Mouse (Mus musculus): ENCODE data around the gene Ing3.

Ing3 gene

DNA sequence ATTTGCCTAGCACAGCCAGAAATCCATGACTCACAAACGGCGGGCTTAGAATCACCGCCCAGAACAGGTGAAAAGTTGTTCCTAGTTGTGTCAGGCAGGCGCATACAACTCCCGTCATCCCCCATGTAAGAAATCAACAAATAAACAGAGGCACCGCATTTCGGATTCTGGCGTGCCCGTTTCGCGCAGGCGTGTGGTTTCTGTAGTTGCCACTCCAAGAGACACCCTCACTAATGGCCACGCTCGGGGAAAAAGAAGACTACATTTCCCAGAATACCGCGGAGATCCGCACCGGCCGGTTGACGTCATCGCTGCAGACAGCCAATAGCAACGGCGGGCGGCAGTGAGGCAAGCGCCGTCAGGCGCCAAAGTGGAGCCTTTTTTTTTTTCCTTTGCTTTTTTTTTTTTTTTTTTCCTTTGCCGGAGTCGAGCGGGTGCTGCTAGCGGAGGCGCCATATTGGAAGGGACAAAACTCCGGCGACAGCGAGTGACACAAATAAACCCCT, at the start of gene Ing3:
TSS of gene Ing3 (plus strand) at position 346 of the 506 bp plus-strand sequence.
- DNase-seq (ENCODE audit: low spot score in 2 of 2): peak; percentile 99

DNA sequence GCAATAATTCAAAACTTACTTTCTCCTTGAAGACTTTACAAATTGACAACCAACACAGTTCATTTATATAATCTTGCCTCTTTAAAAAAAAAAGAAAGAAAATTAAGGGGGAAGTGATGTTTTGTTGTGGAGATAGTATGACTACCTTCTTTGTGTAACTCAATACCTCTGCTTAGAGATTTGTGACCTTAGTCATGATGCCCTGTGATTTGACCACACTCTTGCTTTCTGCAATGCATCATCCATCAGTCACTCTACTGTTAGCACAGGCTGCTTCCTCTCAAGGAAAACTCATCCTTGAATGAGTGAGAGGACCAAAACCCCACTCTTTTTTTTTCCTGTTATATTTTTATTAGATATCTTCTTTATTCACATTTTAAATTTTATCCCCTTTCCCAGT, 39.7 kb upstream of the Ing3 start:
- DNase-seq (ENCODE audit: low spot score in 2 of 2): no peak

DNA sequence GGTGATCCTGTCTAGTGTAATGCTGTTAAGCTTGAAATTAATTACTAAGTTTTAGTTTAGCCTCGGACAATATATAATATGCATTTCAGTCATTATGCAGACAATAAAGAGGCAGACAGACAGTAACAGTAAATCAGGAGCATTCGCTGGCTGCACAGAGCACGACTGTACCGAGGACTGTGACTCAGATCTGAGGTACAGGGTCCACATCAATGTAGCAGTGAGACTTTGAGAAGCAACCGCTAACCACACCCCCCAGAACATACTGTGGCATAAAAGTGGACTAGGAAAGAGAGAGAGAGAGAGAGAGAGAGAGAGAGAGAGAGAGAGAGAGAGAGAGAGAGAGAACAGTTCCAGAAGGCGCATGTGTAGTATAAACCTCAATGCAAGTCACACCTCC, 38.6 kb upstream of the Ing3 start:
- no peak for DNase-seq (ENCODE audit: low spot score in 2 of 2)

DNA sequence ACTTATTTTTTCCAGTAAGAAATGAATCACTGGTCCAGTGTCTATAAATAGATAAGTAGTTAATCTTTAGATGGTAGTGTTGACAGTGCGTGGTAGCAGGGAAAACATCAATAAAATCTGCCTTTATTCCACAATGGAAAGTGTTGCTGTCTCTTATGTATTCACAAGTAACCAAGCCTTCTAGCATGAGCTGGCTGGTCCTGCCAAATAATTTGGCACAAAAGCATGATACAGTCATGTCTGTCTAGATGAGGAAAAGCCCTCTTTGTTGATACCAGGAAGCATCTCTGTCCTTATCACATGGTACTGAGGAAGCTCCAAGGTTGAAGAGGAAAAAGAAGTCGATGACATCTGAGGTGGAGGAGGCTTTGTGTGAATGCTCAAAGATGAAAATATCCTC, 32.8 kb upstream of the Ing3 start:
- DNase-seq (ENCODE audit: low spot score in 2 of 2): no peak

DNA sequence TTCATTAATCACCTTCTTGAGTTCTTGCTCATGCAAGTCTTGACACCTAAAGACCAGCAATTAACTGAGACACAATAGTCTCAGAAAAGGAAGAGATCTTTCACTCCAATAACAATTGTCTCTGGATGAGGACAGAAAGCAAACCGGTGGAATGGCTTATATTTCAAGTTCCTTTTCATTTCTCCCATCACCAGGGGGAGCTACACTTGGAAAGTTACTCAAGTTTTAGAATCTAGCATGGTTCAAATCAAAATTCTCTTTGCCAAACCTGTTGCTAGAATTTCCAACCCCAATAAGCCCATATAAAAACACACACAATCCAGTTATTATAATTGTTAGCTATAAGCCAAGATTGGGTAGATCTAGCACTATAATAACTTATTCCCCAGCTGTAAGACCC, 25.2 kb upstream of the Ing3 start:
- DNase-seq (ENCODE audit: low spot score in 2 of 2): no peak

DNA sequence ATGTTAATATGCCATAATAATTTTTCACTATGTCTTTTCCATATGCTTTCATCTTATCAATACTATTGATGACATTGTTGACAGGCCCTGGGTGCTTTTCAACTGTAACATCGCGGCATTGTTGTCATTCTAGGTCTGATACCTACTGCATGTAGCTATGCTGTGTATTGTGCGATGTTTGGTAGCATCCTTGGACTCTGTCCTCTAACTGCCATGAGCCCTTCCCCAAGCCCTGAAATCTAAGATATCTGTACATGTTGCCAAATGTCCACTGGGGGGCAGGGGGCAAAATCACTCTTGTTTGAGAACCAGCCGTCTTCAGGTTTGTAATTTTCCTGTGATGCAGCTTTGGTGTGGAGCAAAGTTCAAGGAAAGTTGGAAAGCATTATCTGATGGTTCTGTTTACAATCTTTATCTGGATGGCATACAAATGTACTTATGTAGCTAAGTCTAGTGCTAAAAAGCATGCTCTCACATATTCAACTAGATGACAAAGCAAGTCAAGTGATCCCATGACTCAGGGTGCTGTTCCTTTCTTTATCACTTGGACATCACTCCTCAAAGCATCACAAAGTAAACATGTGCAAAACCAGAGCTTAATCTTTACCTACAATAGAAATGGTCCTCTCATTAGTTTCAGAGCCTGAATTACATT, 11.3 kb upstream of the Ing3 start:
- no peak for DNase-seq (ENCODE audit: low spot score in 2 of 2)

DNA sequence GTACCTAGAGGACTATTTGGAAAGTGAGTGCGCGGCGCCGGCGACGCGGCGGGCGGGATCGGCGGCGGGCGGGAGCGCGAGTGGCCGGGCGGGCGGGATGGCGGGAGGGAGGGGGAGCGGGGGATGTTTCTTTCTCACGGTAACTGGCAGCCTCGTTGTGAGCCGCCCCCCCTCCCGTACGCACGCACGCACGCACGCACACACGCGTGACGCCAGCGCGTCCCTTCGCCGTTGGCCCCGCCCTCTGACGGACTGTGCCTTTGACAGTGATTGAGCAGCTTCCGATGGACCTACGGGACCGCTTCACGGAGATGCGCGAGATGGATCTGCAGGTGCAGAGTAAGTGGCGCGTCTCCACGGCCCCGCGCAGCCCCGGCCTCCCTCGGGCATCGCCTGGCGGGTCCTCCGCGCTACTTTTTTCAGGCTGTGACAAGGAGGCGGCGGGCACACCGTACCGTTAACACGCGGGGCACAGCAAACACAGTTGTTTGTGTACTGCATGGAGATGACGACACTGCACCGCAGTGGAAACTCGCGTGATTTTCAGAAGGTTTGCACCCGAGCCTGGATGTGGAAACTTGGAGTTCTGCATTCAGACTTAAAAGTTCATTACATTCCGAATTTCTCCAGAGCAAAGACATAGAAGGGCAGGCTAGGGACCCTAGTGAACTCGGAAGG, 539 bp downstream of the Ing3 start:
- DNase-seq (ENCODE audit: low spot score in 2 of 2): peak; percentile 95 to 99

DNA sequence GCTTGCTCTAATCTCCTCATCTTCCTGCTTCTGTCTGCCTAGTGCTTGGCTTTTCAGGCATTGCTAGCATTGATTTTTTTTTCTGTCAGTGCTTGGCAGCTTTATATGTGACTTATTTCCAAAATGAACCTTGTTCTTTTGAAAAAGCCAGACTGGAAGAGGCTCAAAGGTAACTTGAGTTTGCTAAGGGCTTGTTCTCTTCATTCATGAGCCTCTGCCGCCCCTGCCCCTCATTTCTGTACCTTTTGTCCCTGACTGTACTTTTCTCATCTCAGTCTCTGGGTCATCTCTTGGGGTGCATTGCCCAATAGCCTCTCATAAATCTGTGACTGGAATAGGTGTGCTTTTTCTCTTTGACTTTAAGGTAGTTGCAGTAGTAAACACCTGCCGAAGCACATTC, 1.3 kb downstream of the Ing3 start:
- no peak for DNase-seq (ENCODE audit: low spot score in 2 of 2)

DNA sequence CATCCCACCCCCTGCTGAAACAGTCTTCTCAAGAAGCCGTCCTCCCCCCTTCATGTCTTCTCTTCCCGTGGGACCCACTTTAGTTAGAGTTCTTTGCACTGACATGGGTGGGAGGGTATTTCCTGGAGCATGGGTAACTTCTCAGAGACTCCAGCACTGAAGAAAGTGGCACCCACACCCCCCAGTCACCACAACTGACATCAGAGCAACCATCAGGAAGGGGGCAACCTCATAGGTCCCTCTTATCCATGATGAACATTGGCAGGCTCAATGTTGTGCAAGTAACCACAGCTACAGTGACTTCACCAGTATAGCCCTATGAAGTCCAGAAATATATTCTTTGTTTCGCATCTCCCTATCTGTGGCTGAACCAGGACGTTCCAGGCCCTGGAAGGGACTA, 6.1 kb downstream of the Ing3 start:
- DNase-seq (ENCODE audit: low spot score in 2 of 2): no peak

DNA sequence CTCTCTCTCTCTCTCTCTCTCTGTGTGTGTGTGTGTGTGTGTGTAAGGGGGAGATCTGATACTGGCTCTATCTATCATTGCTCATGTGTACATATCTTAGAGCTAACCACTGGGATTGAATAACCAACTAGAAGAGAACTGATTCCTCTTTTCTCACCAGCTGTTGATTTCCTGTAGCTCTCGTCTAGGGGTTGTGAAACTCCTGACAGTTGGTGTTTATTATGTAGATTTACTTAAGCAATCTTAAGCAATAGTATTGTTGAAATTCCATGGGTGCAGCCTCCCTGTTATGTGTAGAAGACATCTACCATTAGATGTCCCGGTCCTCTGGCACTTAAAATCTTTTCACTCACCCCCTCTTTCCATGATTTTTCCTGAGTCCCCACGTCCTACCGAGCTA, 9.6 kb downstream of the Ing3 start:
- DNase-seq (ENCODE audit: low spot score in 2 of 2): no peak

DNA sequence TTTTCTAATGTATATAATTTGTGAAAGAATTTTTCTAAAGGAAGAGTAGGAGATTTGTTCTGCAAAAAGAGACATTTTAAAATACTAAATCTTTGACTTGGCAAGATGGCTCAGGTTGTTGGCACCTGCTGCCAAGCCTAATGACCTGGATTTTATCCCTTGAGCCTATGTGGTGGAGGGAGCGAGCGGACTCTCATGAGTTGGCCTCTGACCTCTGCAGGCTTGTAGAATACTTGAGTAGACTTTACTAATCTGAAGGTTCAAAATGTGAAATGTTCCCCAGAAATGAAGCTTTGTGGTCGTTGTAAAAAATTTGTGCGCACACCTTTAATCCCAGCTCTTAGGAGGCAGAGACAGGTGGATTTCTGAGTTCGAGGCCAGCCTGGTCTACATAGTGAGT, 10.5 kb downstream of the Ing3 start:
- no peak for DNase-seq (ENCODE audit: low spot score in 2 of 2)

DNA sequence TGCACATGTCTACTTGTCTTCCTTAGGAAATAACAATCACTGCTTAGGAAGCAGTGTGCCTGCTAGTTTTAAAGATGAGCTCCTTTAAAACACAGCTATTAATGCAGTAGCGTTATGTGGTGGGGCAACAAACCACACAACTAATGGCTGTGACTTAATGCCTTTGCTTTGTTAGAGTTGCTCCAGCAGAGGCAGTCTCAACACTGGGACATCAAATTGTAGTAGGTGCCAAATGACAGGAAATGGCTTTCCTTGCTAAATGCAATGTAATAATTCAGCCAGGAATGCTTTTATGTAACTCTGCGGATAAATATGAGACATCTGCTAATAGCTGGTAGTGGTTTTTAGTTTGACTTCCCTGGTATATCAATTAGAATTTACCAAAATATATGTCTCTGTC, 28.2 kb downstream of the Ing3 start:
- no peak for DNase-seq (ENCODE audit: low spot score in 2 of 2)

DNA sequence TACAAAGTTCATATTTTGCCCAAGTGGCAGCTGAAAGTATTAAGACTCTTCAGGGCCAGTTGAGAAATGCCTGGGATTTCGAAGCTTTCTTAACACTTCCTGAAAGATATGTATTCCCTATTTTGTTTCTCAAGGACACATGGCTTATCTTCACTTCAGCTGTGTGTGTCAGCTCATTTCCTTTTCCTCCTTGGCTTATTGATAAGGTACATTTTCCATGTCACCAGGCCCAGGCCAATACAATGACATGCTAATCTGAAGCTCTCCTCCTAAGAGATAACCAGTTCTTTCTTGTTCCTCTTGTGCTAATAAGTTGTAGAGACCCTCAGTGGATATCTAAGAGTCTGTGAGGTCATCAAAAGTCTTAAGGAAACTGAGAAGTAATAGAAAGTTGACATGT, 31.7 kb downstream of the Ing3 start:
- DNase-seq (ENCODE audit: low spot score in 2 of 2): no peak

DNA sequence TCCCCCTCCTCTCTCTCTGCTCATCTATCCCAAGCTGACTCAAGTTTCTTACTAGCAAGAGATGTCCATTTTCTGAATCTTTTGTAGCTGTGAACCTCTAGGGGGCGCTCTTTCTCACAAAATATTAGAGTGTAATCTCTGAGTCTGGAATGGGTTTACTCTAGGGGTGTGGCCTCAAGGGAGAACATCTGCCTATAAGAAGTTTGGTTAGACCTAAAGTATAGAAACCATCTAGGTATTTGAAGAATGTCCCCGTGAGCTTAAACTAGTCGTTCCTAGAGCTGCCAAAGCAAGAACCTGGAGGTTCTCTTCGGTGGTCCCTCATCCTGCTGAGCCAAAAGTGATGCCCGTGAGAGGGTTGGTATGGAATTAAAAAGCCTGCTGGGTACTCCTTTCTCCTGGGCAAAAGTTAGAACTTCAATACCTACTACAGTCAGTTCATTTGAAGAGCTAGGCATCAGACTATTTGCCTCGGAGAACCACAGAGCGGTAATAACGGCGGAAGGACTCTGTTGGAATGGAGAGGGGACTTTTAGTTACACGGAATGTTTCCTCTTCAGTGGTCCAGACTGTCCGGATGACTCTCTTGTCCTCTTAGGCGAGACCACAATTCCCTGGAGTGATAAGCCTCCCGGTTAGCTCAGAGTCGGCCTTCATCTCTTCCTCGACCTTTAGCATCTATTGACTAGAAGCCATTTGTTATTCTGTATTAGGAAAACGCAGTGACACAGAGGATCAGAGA, 35.8 kb downstream of the Ing3 start:
- DNase-seq (ENCODE audit: low spot score in 2 of 2): peak; percentile 21 to 54

DNA sequence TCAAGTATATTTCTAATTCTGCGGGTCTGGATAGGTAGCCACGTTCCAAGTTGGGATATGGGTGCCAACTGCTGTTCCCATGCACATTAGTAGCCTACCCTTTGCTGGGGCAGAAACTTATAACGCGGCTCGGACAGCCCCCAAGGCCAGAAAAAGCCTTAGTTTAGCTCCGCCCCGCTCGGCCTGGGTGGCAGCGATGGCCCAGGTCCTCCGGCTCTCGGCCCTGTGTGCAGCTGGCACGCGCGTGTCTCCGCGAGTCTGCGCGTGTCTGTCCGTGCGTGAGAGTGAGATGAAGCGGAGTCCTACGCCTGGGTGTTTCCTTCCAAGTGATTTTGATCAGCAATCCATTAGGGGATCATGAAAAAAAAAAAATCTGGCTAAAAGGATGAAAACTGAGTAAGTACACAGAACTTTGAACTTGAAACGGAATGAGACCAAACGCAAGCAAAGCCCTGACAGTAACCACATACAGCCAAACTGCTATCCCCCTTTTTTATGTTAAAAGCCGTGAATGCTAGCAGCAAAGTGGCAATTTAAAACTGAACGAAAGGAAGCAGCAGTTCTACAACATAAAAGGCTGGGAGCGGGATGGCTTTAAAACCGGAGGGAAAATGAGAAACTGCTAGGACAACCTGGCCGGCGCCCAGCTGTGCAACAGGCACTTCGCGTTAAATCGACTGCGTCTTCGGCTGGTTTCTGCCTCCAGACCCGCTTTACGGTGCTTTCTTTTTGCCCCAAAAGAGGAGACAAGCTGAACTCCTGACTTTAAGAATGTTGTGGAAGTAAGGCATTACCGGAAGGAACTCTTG, 36.6 kb downstream of the Ing3 start, which contains the start of gene Cped1:
TSS of gene Cped1 (plus strand) at position 185 of the 809 bp plus-strand sequence.
- peak in 1 of 2 experiments; percentile 18 for DNase-seq (ENCODE audit: low spot score in 2 of 2)

DNA sequence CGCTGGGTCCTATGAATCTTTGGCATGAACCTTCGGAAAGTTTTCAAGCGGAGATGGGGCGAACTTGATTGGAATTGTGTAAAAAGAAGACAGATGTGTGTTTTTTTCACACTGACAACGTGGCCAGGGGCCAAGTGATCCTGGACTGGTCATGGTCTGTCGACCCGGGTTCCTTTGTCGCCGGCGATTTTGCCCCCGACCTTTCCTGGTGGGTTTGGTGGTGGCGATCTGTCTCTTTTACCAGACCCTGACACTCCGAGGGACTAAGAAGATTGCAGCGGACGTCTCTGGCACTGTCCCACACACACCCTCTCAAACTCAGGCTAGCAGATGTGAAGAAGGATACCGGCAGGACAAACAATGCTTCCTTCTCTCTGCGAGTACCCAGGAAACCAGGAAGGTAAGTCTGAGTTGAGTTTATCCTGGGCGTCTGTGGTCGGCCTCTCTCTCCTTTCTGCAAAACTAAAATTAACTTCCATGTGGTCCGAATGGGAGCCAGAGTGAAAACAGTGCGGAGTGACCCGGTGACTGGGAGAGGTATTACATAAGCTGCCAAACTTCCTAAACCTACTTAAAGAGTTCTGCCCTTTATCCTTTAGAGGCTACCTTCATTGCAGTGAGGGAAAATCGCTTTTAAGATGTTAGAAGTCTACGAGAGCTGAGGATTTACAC, 37.4 kb downstream of the Ing3 start:
- no peak for DNase-seq (ENCODE audit: low spot score in 2 of 2)

DNA sequence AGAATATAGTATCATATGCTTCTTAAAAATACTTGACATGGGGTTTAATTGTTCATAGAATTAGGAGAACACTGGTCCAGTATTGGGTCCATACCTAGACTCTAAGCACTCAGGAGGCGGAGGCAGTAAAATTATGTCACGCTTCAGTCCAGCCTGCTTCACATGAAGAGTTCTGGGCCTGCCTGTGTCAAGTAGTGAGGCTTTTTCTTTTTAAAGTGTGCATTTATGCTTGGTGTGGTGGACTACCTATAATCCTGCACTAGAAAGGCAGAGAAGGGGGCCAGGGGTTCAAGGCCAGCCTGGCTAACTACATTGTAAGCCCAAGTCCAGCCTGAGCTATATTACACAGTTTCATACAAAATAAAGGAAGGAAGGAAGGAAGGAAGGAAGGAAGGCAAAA, 38.2 kb downstream of the Ing3 start:
- DNase-seq (ENCODE audit: low spot score in 2 of 2): no peak

DNA sequence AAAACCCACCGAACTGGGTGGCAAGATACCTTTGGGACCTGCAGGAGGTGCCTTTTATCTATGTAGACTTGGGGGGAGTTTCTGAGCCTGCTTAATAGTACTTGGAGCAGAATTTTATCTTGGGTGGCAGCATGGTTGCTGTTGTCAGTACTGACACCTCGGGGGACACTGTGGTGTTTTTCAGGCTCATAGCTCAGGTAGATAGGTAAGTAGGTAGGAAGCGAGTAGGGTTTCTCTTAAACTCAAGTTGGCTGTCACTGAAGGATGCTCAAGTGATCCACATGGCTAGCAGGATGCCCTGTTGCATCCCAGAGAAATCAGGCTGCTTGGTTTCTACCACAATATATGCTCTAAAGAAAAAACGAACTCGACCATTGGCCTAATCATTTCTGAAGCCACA, 38.9 kb downstream of the Ing3 start:
- no peak for DNase-seq (ENCODE audit: low spot score in 2 of 2)

DNA sequence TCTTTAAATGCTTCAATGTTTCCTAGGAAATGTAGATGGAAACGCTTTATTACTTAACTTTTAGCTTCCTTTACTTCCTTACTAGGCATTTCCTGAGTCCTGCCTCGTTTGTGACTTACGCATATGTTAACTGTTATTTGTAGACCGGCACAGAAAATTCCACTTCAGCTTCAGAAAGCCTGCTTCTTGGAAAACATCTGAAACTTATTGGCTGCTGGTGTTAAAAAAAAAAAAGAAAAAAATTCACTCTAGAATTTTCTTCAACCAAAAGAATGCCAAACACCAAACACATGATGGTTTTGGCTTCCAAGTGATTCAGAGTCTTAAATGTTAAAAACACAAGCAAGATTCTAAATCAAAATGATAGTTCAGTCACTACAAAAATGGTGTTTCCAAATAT, 39.7 kb downstream of the Ing3 start:
- no peak for DNase-seq (ENCODE audit: low spot score in 2 of 2)

DNA sequence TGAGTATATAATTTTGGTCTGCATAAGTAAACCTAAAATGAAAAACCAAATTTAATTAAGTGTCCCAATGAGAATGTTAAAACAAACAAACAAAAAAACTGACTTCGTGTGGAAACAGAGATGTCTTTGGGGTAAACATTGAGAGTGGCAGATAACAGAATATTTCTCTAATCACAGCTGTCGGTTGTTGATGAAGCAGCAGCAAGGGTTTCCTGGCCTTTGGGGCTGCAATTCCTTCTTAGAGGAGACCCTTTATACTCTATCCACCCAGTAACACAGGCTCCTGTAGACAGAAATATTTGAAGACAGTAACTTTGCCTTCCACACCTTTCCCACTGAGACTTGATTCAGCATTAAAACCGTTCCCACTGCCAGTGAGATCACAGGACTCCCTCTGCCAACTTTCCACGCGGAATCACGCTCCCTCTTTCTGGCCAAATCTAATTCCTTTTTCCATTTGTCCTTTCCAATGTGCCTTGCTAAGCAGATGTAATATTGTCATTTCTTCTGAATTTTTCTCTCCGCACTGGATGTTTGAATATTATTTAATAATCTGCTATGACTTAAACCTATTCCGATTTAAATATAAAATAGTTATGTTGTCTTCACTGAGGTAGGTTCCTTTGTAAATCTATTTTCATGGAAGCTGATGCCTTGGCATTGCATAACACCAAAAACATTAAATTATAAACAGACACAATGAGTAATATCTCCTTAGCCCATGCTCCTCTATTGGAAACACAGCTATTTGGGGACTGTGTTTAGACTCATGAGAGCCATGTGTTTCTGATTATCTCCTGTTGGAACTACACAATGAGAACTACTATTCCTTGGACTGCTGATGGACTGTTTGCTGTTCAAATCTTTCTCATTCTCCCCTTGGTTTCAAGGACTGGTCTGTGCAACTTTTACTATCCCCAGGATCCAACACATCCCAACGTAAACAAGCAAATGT, 41.1 kb downstream of the Ing3 start:
- DNase-seq (ENCODE audit: low spot score in 2 of 2): no peak
